Mouse (Mus musculus) stomach, embryonic 16.5 days (tissue): ENCODE data around the gene Col23a1. TPM values are rescaled to one million over a fixed set of nuclear protein-coding genes. Genes with fewer than 3 reads are reported as not detected.
A peak's percentile ranks its signal among the peaks of the same experiment; 100 is the strongest.

Source experiments
- ATAC-seq: fragments of 200-750 bp; cut with Nextera tagmentation; 2 replicates; pipeline ENCODE4 v1.8.0; 2017; ENCODE audit warnings: moderate number of reproducible peaks, moderate TSS enrichment; ENCODE audit not compliant: insufficient read depth, low FRiP score
- H3K27ac ChIP-seq: fragments of 300-500 bp; sonication (generic); 2 replicates; pipeline ENCODE4 v1.5.1; 2014; ENCODE audit warnings: low read length
- H3K27me3 ChIP-seq: fragments of 300-500 bp; sonication (generic); 2 replicates; pipeline ENCODE4 v1.6.1; 2014; ENCODE audit warnings: low read length, control low read depth, mixed read lengths; ENCODE audit not compliant: control insufficient read depth, insufficient read depth
- H3K36me3 ChIP-seq: fragments of 300-500 bp; sonication (generic); 2 replicates; pipeline ENCODE4 v1.6.1; 2014; ENCODE audit warnings: low read length; ENCODE audit not compliant: control insufficient read depth, insufficient read depth
- H3K4me1 ChIP-seq: fragments of 300-500 bp; sonication (generic); 2 replicates; pipeline ENCODE4 v1.6.1; 2014; ENCODE audit warnings: low read length, control low read depth, mixed read lengths; ENCODE audit not compliant: control insufficient read depth, insufficient read depth
- H3K4me2 ChIP-seq: fragments of 300-500 bp; sonication (generic); 2 replicates; pipeline ENCODE4 v1.6.1; 2014; ENCODE audit warnings: low read depth, low read length, mixed read lengths
- H3K4me3 ChIP-seq: fragments of 300-500 bp; sonication (generic); replicated peaks from 2 replicates; pipeline ENCODE4 v1.5.1; 2014; ENCODE audit warnings: mild to moderate bottlenecking, low read length
- H3K9ac ChIP-seq: fragments of 300-500 bp; sonication (generic); 2 replicates; pipeline ENCODE4 v1.6.1; 2014; ENCODE audit warnings: low read length
- H3K9me3 ChIP-seq: fragments of 300-500 bp; sonication (generic); replicated peaks from 2 replicates; pipeline ENCODE4 v1.6.1; 2016; ENCODE audit warnings: low read length, control low read depth; ENCODE audit not compliant: control insufficient read depth
- WGBS: fragments of 180-500 bp; shearing (Covaris S2); extraction: QIAGEN DNeasy Blood & Tissue Kit; methylation state at CpG from one replicate; pipeline ENCODE4 v1.1.7; 2014; 5-methylcytosine and 5-hydroxymethylcytosine counted together
- polyA plus RNA-seq: library from polyadenylated mRNA; unstranded; fragments of >200 nt; fragmentation: Nextera tagmentation; extraction: Ambion mirVana; gene quantifications from 2 replicates; pipeline ENCODE4 v1.2.1, GENCODE M21; 2015

Col23a1 gene
- polyA plus RNA-seq, 1 experiment from 2014 or later: 7.0 TPM

- WGBS: 77% methylated on average over 8 of the region's 8 CpGs
- no peak for ATAC-seq
- H3K4me2 ChIP-seq: no peak overlapping the region
- H3K27me3 ChIP-seq: no peaks in the 10 kb centered on the region
- no peak overlapping the region for H3K27ac ChIP-seq
- no peak overlapping the region for H3K9ac ChIP-seq
- H3K4me1 ChIP-seq: 0 out of 2 replicates have a peak, but pooled peaks cover 5% of the 10 kb centered on the region
- H3K4me3 ChIP-seq: no peak overlapping the region
- no peaks in the 10 kb centered on the region for H3K36me3 ChIP-seq
- H3K9me3 ChIP-seq: no peaks in the 10 kb centered on the region
Measured at GRCm38 (mm10) chr11:51406531-51406930, 116.8 kb downstream of the Col23a1 start.

- Histone ChIP-seq H3K4me1 (0 out of 2 replicates have a peak, but pooled peaks cover 5% of the 10 kb centered on the region), H3K27me3 (no peaks in the 10 kb centered on the region), H3K36me3 (no peaks in the 10 kb centered on the region), H3K9me3 (no peaks in the 10 kb centered on the region), H3K4me2 (no peak overlapping the region), H3K4me3 (no peak overlapping the region), H3K9ac (no peak overlapping the region), H3K27ac (no peak overlapping the region)
- WGBS: 79% methylated on average over 8 of the region's 8 CpGs
- no peak for ATAC-seq
Measured at GRCm38 (mm10) chr11:51407351-51407750, 117.6 kb downstream of the Col23a1 start.

DNA sequence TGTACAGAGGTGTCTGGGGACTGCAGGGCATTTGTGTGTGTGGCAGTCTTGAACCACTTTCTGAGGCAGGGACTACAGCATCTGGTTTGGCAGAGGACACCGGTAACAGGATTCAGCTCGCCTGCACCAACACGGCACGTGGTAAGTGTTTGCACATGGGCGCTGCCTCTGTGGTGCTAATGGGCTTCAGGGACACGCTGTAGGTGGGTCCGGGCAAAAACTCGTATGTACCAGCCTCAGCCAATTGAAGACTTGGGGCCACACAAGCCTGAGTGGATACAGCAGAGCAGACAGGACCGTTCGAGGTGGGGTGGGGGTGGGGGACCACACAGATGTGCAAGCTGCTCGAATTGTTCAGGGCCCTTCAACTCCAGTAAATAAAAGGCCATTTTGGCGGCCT, 121.1 kb downstream of the Col23a1 start:
- WGBS: 65% methylated on average over 12 of the region's 12 CpGs
- no peak overlapping the region for H3K4me3 ChIP-seq
- H3K9ac ChIP-seq: no peak overlapping the region; the same call in 1 of the 2 replicates
- no peak for ATAC-seq
- no peaks in the 10 kb centered on the region for H3K9me3 ChIP-seq
- H3K27ac ChIP-seq: no peak overlapping the region
- H3K4me2 ChIP-seq: no peak overlapping the region
- no peaks in the 10 kb centered on the region for H3K4me1 ChIP-seq
- H3K27me3 ChIP-seq: no peaks in the 10 kb centered on the region
- no peaks in the 10 kb centered on the region for H3K36me3 ChIP-seq

- no peaks in the 10 kb centered on the region for H3K27me3 ChIP-seq
- no peaks in the 10 kb centered on the region for H3K36me3 ChIP-seq
- no peaks in the 10 kb centered on the region for H3K4me1 ChIP-seq
- H3K27ac ChIP-seq: no peak overlapping the region
- no peak overlapping the region for H3K9ac ChIP-seq
- no peaks in the 10 kb centered on the region for H3K9me3 ChIP-seq
- H3K4me2 ChIP-seq: no peak overlapping the region
- no peak overlapping the region for H3K4me3 ChIP-seq
- WGBS: 71% methylated on average over 7 of the region's 7 CpGs
- no peak for ATAC-seq
Measured at GRCm38 (mm10) chr11:51414520-51414919, 124.8 kb downstream of the Col23a1 start.

- Histone ChIP-seq H3K36me3 (no peaks in the 10 kb centered on the region), H3K27ac (no peak overlapping the region), H3K4me2 (no peak overlapping the region), H3K9me3 (no peaks in the 10 kb centered on the region), H3K4me1 (no peaks in the 10 kb centered on the region), H3K9ac (no peak overlapping the region), H3K27me3 (no peaks in the 10 kb centered on the region), H3K4me3 (no peak overlapping the region)
- no peak for ATAC-seq
- 54% methylated on average over 7 of the region's 7 CpGs for WGBS
Measured at GRCm38 (mm10) chr11:51415049-51415688, 125.4 kb downstream of the Col23a1 start.

DNA sequence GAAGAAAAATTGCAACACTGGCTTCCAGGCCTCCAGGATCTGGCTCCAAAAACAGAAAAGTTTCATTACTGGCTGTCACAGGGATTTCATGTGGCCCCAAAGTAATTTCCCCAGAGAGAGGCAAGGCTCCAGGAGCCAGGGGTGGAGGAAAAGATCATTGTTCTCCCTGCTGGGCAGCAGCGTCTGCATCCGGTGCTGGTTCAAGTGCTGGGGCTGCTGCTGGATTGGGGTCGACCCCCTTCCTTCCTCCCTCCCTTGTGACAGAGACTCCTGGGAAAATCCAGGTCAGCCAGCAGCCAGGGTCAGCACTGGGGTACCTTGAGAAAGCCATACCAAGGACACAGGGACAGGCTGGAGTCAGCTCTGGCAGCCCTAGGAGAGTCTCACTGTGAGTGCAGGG, 129.1 kb downstream of the Col23a1 start:
- Histone ChIP-seq H3K4me3 (no peak overlapping the region), H3K36me3 (no peaks in the 10 kb centered on the region), H3K27me3 (no peaks in the 10 kb centered on the region), H3K27ac (0 out of 2 replicates have a peak overlapping the region, but pooled peaks have one; percentile 12), H3K4me1 (no peaks in the 10 kb centered on the region), H3K9ac (no peak overlapping the region), H3K4me2 (no peak overlapping the region), H3K9me3 (no peaks in the 10 kb centered on the region)
- ATAC-seq: no peak
- 15% methylated on average over 3 of the region's 3 CpGs for WGBS

DNA sequence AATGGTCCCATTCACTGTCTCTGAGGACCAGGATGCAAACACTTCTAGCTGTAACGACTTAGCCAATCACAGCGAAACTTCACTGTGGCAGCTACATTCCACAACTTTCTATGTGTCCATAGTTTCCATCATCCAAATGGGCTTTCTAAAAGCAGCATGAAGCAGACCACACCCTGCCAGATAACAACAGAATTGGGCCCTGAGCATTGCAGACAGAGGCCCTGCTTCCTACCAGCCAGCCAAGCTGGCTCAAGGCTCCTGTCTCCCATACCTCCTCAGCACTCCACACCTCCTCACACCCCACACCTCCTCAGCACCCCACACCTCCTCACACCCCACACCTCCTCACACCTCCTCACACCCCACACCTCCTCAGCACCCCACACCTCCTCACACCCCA, 132.2 kb downstream of the Col23a1 start:
- Histone ChIP-seq H3K4me3 (no peak overlapping the region), H3K9me3 (no peaks in the 10 kb centered on the region), H3K27ac (no peak overlapping the region), H3K36me3 (no peaks in the 10 kb centered on the region), H3K4me1 (0 out of 2 replicates have a peak, but pooled peaks cover 4% of the 10 kb centered on the region), H3K9ac (no peak overlapping the region), H3K4me2 (no peak overlapping the region), H3K27me3 (no peaks in the 10 kb centered on the region)
- 78% methylated on average over 2 of the region's 2 CpGs for WGBS
- no peak for ATAC-seq

DNA sequence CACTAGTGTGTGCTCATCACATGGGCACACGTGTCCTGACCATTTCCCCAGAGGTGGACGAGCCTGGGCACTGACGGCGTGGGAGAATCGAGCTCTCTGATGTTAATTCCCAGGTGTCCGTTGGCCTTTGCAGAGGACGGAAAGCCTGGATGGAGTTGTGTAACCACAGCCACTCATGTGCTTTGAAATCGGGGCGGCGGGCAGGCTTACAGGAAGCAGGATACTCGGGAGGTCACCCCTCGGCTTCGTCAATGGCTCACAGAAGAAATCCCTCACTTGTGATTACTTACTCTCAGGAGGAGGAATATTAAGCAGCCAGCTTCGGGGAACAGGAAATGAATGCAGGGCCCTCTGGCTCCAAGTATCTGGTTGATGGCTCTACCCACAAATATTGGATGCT, 133.0 kb downstream of the Col23a1 start:
- no peaks in the 10 kb centered on the region for H3K9me3 ChIP-seq
- ATAC-seq: no peak
- no peak overlapping the region for H3K4me3 ChIP-seq
- H3K4me1 ChIP-seq: 0 out of 2 replicates have a peak, but pooled peaks cover 4% of the 10 kb centered on the region
- no peaks in the 10 kb centered on the region for H3K36me3 ChIP-seq
- H3K27me3 ChIP-seq: no peaks in the 10 kb centered on the region
- H3K4me2 ChIP-seq: no peak overlapping the region
- no peak overlapping the region for H3K27ac ChIP-seq
- 62% methylated on average over 14 of the region's 14 CpGs for WGBS
- no peak overlapping the region for H3K9ac ChIP-seq

GRCm38 (mm10) chr11:51426155-51426554, 136.4 kb downstream of the Col23a1 start:
- no peak for ATAC-seq
- Histone ChIP-seq H3K4me3 (no peak overlapping the region), H3K27ac (no peak overlapping the region), H3K9ac (no peak overlapping the region), H3K4me2 (no peak overlapping the region), H3K36me3 (no peaks in the 10 kb centered on the region), H3K27me3 (no peaks in the 10 kb centered on the region), H3K4me1 (0 out of 2 replicates have a peak, but pooled peaks cover 4% of the 10 kb centered on the region), H3K9me3 (no peaks in the 10 kb centered on the region)
- WGBS: 86% methylated on average over 3 of the region's 3 CpGs
